Mouse (Mus musculus): Measurements from ENCODE around the gene Pkp1. TPM values are rescaled to one million over a fixed set of nuclear protein-coding genes. Genes with fewer than 3 reads are reported as not detected.
A peak's percentile ranks its signal among the peaks of the same experiment; 100 is the strongest.

The Pkp1 gene
- total RNA-seq, 4 experiments from 2014 or later = not detected

DNA sequence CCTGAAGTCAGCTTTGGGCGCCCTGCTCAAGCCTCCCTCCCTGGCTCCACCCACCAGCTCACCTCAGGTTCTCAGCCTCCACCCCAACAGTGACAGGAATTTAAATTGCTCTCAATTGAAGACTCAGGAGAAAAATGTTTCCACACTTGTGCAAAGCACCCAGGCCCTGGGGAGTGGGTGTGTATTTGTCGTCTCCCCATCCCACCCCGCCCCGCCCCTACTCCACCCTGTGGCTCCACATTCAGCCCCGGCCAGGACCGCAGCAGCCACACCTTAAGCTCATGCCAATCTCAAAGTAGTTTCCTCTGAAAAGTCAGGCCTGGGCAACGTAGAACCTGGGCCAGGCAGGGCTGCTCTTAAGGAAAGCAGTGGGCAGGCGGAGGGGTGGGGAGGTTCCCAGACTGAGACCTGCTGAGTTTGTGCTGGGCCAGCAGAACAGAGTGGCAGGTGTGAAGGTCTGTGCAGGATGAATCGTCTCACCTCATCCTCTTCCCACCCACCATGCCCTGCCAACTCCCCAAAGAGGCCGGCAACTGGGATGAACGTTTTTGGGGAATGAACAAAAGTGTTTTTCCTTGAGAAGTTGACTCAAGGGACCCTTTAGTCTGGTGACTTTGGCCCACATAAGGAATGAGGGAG, 61.8 kb downstream of the Pkp1 start:
- DNase-seq (ENCODE audit: low spot score in 2 of 2) = no peak

DNA sequence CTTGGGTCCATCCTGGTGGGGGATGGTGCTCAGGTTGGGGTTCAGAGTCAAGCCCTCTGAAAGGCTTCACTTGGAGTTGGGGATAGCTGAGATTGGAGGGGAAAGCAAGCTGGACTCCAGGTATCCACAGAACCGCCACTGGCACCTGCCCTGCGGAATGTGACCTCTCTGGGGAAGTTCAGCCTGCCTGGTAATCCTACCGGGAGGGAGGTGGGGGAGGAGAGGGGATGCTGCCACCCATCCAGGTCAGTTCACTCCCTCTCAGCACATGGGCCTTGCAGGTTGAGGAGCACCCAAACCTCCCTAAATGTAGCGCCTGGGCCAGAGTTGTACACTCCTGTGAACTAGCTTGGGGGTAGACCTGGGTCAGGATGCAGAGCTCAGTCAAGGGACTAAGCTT, 62.9 kb downstream of the Pkp1 start:
- no peak for DNase-seq (ENCODE audit: low spot score in 2 of 2)

DNA sequence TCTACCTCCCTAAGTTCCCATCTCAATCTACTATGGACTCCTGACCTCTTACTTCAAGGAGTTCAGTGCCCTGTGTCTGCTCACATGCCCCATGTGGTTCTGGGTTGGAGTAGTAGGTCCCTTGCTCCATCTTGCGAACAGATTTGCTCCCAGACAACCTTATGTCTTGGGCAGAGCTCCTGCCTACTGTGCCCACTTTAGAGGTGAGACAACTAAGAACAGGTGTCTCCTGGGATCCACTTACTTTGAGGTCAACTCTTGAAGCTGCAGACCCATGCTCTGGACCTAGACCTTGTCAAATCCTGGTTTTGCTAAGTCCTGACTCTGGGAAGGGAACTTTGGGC, 63.7 kb downstream of the Pkp1 start:
- no peak for DNase-seq (ENCODE audit: low spot score in 2 of 2)

DNA sequence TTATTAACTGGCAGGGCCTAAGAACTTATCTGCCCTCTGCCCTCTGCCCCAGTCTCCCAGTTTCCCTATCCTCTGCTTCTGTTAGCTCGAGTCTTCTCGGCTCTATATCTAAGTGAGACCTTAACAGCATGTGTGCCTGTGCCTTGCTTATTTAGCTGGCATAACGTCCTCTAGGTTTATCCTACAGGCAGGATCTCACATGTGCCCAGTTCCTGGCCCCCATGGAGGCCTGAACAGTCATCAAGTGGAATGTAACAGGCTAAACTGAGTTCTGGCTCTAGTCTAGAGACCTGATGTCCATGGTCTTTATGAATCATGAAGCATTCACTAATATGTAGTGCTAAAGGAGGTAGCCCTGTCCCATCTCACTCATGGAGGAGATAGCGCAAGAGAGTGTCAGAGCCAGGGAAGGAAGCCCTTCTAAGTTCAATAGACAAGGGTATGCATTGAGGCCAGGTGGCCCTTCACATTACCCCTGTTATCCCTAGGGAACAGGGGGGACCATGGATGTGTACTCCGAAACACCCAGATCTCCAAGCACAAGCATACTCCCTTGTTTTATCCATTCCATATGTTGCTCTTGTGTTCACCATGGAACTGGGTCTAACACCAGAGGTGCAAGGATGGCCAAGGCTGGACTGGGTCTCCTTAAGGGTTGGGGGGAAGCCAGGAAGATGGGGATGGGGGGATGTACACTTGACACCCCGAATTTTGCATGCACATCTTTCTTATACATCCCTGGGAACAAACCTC, 64.2 kb downstream of the Pkp1 start:
- DNase-seq (ENCODE audit: low spot score in 2 of 2) = no peak

DNA sequence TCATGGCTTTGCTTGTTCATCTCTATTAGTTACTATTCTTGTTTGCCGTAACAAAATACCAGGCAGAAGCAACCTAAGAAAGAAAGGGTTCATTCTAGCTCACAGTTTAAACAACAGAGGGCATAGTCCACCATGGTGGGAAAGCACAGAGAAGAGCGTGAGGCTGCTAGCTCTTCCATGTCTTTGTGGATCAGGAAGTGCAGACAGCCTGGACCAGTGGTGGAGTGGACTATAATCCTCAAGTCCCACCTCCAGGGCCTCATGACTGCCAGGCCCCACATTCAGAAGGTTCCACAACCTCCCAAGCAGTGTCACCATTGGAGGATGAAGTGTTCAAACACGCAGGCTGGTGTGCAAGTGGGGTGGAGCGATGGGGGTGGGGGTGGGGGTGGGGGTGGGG, 65.8 kb downstream of the Pkp1 start:
- DNase-seq (ENCODE audit: low spot score in 2 of 2) = no peak

DNA sequence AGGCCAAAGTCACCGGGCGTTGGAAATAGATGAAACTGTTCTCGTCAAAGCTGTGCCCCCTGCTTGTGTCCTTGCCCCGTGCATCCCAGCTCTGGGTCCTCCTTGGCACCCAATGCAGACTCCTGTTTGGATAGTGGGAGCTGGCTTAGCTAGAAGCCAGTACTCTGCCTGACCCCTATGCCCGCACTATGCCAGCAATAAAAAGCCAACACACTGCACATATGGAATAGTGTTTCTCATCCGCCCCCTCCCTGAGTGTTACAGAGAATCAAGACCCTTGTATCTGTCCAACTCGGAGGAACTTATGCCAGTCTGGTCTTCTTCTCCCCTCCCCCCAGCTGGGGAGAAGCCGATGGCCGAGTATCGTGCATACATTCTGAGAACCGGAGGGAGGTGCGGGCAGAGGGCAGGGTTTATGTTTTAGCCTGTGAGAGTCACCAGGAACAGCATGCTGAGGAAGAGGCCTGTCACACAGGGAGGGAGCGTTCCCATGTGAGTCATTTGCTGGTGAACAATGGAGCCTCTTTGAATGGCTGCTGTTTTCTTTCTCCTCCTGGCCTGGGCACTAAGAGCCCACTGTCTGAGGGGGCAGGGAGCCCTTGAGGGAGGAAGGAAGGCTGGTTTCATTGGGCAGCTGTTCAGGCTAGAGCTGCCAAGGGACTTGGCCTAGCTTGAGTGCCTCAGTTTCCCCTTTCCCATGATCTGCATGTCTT, 66.8 kb downstream of the Pkp1 start:
- peak; percentile 25 to 45 for DNase-seq (ENCODE audit: low spot score in 2 of 2)

DNA sequence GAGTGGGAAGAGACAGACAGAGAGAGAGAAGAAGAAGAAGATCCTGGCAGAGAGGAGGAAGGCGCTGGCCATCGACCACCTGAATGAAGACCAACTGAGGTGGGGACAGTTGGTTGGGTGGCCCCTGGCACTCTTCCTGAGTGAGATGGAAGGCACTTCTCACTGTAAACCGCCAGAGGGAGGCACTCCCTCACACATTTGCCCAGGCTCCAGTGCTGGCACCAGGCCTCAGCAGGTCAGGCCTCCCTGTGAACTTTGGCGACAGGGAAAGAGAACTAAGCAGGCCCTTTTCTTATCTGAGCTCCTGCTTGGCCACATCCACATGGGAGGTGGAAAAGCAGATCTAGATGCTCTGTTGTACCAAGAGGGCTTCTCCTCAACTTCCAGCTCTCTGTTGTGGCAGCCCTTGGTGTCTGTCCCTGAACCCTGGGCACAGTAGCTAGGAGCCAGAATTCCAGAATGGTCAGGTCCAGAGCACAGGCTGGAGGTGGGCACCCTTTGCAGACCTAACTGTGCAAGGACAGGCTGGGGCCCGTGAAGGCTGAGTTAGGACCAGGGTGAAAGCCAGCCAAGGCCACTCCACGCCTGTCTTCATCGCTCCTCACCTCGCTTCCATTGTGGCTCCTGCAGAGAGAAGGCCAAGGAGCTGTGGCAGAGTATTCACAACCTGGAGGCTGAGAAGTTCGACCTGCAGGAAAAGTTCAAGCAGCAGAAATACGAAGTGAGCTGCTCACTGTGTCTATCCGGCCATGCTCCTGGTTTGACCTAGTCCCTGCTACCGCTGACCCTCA, 68.1 kb downstream of the Pkp1 start:
- peak in 1 of 2 experiments; percentile 40 for DNase-seq (ENCODE audit: low spot score in 2 of 2)

DNA sequence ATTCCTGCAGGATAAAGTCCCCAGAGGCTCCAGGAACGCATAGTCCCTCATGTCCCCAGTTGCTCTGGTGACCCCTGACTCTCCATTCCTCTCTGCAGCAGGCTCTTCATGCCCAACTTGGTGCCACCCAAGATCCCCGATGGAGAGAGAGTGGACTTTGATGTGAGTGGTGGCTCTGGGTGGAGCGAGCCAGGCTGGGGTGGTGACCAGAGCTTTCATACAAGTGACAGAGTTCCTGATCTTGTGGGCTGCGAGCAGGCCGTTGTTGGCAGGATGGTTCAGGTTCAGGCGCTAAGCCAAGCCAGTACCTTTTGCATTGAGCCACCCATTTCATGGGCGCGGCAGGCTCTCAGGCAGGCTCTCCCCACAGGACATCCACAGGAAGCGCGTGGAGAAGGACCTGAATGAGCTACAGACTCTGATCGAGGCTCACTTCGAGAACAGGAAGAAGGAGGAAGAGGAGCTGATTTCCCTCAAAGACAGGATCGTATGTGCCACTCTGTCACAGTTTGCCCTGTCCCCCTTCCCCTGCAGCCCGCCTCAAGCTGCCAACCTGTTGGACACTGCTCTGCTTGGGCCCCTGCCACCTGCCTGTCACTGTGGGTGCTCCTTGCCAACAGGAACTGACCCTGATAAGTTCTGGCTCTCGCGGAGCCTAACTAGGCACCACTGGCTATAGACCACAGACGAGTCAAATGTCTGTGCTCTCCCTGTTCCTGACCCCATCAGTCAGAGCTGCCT, 71.2 kb downstream of the Pkp1 start:
- no peak for DNase-seq (ENCODE audit: low spot score in 2 of 2)

DNA sequence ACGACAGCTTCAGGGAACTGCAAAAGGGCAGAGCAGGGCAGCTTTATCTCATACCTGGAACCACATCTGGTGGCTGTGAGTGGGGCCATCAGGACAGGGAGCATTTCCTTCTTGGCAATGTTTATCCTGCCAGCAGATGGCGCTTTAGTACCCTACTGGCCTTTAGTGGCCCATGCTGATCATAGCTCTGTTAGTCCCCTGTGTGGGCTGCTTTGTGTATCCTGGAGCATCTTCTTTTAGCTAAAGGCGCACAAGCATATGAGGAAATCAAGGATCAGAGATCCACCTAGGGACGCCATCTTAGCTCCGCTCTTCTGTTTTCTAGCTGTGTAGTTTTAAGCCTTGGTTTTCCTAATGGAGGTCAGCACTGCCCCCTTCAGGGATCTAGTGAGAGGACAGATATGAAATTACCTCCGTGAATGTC, 71.9 kb downstream of the Pkp1 start:
- DNase-seq (ENCODE audit: low spot score in 2 of 2) = peak in 1 of 2 experiments; percentile 33

DNA sequence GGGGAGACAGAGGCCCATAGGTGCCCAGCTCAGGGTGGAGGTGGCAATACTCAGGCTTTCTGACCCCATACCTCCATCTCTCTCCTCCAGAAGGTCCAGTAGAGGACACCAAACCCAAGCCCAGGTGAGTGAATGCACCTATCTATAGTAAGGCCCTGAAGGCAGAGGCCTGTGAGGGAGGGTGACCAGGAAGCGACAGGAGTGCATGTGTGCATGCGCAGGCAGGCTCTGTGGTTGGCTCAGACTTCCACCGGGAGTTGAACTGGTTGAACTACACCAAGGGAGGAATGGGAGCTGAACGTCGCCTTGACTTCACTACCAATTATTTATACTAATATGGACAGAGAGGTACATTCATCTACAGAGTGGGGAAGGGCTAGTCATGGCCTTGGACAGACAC, 72.4 kb downstream of the Pkp1 start:
- DNase-seq (ENCODE audit: low spot score in 2 of 2) = no peak

DNA sequence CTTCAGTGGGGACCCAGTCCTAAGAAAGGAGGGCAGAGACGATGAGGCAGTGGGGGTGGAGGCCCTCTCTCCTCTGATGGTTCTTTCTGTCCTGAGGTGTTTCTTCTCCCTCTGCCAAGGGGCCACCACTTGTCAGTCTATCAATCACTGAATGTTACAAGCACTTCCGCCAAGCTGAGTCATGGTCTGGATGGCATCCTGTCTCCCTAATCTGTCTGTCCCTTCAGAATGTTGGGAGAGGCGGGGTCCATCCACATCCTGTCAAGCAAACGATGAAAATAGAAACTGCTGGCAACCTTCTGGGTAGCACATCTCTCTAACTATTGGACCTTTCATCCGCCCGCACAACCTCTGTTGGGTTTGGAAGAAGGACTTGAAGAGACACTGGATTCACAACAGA, 74.5 kb downstream of the Pkp1 start:
- DNase-seq (ENCODE audit: low spot score in 2 of 2) = no peak

DNA sequence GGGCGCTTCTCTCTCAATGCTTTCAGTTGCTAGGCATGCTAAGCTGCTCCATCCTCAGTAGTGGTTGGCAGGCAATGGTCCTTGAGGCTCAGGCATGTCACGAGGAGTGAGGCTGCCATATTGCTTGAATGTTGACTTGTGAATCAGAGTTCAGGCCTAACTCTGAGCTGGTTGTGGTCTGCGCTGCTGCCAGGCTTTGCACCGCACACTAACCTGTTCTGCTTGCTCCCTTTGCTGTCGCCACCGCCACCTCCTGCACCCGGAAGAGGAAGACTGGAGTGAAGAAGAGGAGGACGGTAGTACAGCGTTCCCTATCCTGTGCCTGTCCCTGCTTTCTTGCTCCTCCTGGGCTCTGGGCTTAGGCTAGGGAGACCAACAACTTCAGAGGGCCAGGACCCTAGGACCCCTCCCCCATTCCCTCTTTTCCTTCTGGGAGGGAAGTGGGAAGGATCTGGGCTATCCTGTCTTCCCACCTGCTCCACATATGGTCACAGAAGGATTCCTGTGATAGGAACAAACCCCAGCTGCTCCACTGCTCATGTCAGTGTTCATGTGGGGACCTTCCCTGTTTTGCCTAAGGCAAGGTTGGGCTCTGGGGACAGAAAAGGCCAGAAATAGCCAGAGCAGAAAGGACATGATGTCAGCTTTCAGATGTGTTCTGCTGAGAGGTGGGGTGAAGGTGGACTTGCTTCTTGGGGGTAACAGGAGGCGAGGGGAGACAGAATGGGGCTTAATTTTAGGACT, 75.3 kb downstream of the Pkp1 start:
- DNase-seq (ENCODE audit: low spot score in 2 of 2) = no peak

DNA sequence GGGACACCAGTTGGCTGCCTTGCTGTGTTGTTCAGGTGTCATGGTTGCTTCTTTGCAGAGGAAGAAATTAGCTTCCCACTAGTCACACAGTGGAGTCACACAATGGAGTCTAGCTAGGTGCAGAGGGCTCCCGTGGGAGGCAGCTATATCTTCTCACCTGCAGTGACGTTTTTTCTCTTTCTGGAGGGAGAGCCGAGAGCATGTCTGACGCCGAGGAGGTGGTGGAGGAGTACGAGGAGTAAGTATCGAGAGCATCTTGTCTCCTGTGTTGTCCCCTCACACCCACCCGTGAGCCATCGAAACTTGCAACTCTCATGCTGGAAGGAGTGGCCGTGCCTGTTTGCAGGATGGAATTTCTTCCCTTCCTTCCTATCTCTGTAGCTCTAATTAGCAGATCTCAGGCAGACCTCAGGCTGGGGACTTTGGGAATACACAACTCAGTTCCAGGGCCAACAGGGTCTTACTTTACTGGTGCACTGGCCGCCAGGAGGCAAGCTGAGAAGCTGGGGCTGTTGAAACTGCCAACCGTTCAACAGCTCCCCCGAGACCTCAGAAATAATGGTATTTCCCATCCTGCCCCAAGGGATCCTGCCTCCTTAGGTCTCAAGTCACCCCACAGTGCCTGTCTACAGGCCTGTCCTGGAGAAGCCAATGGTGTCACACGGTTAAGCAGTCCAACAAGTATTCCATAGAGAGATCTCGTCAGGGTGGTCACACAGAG, 78.2 kb downstream of the Pkp1 start:
- no peak for DNase-seq (ENCODE audit: low spot score in 2 of 2)

DNA sequence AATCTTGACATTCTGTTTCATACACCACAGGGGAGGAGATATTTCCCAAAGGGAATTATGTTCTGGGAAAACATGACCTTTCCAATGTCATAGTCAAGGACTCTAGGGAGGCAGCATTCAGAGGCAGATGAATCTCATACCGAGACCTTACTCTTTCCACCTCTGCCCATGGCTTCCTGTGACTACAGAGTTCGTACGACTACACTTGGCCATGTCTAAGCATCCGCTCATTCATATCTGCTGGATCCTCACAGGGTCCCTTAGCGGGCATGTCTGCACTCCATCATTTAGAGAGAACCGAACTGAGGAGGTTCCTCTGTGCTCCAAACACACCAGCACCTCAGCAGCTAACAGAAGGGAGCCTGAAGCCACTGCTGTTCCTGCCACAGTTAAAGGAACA, 79.9 kb downstream of the Pkp1 start:
- DNase-seq (ENCODE audit: low spot score in 2 of 2) = no peak

DNA sequence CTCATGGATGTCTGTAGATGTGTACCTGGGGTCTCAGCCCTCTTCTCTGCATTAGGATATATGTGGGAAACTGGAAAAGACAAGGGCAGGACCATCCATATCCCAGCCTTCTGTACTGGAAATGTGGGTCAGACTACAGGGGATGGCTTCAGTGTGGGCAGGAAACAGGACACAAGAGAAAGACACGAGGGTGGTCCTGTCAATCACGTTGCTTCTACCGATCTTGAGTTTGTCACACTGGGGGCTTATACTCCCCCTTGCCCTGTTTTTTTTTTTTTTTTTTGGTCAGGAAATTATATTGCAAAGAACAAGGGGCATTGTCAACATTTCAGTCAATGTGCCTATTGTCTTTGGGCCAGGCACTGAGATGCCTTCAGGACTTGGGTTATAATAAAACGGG, 80.4 kb downstream of the Pkp1 start:
- no peak for DNase-seq (ENCODE audit: low spot score in 2 of 2)

DNA sequence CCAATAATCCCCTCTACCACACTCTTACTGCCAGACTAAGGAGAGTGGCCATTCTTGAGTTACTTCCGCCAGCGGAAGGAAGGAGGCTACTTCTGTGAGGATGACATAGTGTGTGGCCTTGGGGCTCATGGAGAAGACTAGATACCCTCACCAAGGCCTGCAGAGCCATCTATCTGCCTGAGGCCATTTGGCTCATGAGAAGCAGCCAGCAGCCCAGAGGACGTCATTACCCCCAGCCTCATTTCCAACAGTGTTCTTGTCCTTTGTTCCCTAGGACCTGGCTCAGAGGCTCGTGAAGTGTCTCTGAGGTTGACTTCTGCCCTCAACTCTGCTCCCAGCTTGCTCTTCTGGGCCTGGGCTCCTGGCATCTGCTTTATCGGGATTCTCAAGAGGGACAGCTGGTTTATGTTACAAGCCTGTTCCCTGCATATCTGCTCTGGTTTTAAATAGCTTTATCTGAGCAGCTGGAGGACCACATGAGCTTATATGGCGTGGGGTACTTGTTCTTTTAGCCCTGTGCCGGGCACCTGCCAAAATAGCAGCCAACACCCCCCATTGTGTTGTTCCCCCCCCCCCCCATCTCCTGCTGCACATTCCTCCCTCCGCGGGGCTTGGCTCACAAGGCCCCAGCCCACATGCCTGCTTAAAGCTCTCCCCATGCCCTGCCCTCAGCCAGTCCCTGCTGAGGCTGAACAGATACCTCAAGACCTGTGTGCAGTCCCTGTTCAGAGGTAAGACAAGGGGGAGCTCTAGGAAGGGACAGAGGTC, 83.1 kb downstream of the Pkp1 start, which contains the start of gene Tnnt2:
TSS of gene Tnnt2 (plus strand) at position 639 of the 768 bp plus-strand sequence.
- DNase-seq (ENCODE audit: low spot score in 2 of 2) = no peak

DNA sequence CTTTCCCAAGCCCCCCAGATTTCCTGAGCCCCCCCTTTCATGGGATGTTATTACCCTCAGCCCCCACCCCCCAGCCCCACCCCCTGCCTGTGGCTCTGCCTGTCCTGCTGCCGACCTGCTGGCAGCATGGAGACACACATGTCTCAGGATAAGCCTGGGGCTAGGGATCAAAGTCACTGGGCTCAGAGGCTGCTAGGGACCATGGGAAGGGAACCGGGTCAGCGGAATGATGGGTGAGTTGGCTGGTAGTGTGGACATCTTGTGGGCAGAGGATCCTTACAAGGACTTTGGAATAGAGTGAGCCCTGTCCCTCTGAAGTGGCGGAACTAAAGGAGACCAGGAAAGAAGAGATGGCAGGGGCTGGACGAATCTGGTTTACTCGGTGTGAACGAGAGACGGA, 84.0 kb downstream of the Pkp1 start:
- no peak for DNase-seq (ENCODE audit: low spot score in 2 of 2)

DNA sequence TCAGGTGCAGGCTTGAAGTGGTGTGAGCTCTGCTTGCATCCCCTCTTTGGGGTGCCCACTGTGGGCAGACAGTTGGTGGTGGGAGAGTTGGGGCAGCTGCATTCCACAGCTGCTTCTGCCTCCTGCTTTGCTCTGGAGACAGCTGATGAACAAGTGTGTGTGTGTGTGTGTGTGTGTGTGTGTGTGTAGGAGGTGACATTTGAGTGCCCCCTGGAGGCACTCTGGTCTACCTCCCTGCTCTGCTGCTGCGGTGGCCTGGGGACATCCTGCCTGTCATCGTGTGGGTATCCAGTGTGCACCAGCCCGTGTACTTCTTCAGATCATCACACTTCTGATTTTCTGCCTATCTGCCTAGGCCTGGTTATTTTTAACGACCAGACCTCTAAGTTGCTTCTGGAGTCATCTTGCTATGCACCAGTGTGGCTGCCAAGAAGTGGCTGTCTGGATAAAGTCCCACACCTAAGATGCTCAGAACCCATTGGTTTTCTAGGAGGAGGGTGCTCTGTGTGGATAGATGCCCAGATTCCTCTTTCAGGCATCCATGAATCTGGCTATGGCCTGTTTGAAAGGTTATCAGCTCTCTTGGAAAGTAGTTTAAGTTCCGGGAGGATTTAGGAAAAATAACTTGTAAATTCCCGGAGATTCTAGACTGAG, 84.7 kb downstream of the Pkp1 start:
- no peak for DNase-seq (ENCODE audit: low spot score in 2 of 2)
